Mouse (Mus musculus): Measurements from ENCODE around the gene Ddx56. TPM values are rescaled to one million over a fixed set of nuclear protein-coding genes. Genes with fewer than 3 reads are reported as not detected.

The Ddx56 gene
- total RNA-seq (2017) = 38.0 and 54.7 TPM in 2 replicates

GRCm38 (mm10) chr11:6267320-6268254 is at the start of gene Ddx56:
Gene Ddx56 (minus strand): TSS chr11:6267772.
- peak; percentile 98 to 99 for ATAC-seq (replicated peaks in 1 of 2; ENCODE audit: insufficient read depth in 1 of 2, low FRiP score in 2 of 2, low TSS enrichment in 1 of 2, low read depth in 1 of 2, poor library complexity in 2 of 2, severe bottlenecking in 2 of 2)

GRCm38 (mm10) chr11:6316821-6317220 is 49.2 kb upstream of the Ddx56 start:
- no peak for ATAC-seq (replicated peaks in 1 of 2; ENCODE audit: insufficient read depth in 1 of 2, low FRiP score in 2 of 2, low TSS enrichment in 1 of 2, low read depth in 1 of 2, poor library complexity in 2 of 2, severe bottlenecking in 2 of 2)

- peak in 1 of 2 experiments; percentile 42; a peak in 1 of 4 replicates for ATAC-seq (replicated peaks in 1 of 2; ENCODE audit: insufficient read depth in 1 of 2, low FRiP score in 2 of 2, low TSS enrichment in 1 of 2, low read depth in 1 of 2, poor library complexity in 2 of 2, severe bottlenecking in 2 of 2)
Observed at GRCm38 (mm10) chr11:6313874-6314406, 46.4 kb upstream of the Ddx56 start.

GRCm38 (mm10) chr11:6308181-6308580 is 40.6 kb upstream of the Ddx56 start:
- ATAC-seq (replicated peaks in 1 of 2; ENCODE audit: insufficient read depth in 1 of 2, low FRiP score in 2 of 2, low TSS enrichment in 1 of 2, low read depth in 1 of 2, poor library complexity in 2 of 2, severe bottlenecking in 2 of 2) = no peak

GRCm38 (mm10) chr11:6305943-6306430 is 38.4 kb upstream of the Ddx56 start:
- ATAC-seq (replicated peaks in 1 of 2; ENCODE audit: insufficient read depth in 1 of 2, low FRiP score in 2 of 2, low TSS enrichment in 1 of 2, low read depth in 1 of 2, poor library complexity in 2 of 2, severe bottlenecking in 2 of 2) = no peak

GRCm38 (mm10) chr11:6302793-6303192 is 35.2 kb upstream of the Ddx56 start:
- ATAC-seq (replicated peaks in 1 of 2; ENCODE audit: insufficient read depth in 1 of 2, low FRiP score in 2 of 2, low TSS enrichment in 1 of 2, low read depth in 1 of 2, poor library complexity in 2 of 2, severe bottlenecking in 2 of 2) = no peak

- ATAC-seq (replicated peaks in 1 of 2; ENCODE audit: insufficient read depth in 1 of 2, low FRiP score in 2 of 2, low TSS enrichment in 1 of 2, low read depth in 1 of 2, poor library complexity in 2 of 2, severe bottlenecking in 2 of 2) = peak; percentile 32 to 53; a peak in 1 of 4 replicates
Observed at GRCm38 (mm10) chr11:6299435-6299834, 31.9 kb upstream of the Ddx56 start.

GRCm38 (mm10) chr11:6296077-6296476 is 28.5 kb upstream of the Ddx56 start:
- ATAC-seq (replicated peaks in 1 of 2; ENCODE audit: insufficient read depth in 1 of 2, low FRiP score in 2 of 2, low TSS enrichment in 1 of 2, low read depth in 1 of 2, poor library complexity in 2 of 2, severe bottlenecking in 2 of 2) = no peak

GRCm38 (mm10) chr11:6294632-6295031 is 27.1 kb upstream of the Ddx56 start:
- ATAC-seq (replicated peaks in 1 of 2; ENCODE audit: insufficient read depth in 1 of 2, low FRiP score in 2 of 2, low TSS enrichment in 1 of 2, low read depth in 1 of 2, poor library complexity in 2 of 2, severe bottlenecking in 2 of 2) = no peak

GRCm38 (mm10) chr11:6293601-6294000 is 26.0 kb upstream of the Ddx56 start:
- no peak for ATAC-seq (replicated peaks in 1 of 2; ENCODE audit: insufficient read depth in 1 of 2, low FRiP score in 2 of 2, low TSS enrichment in 1 of 2, low read depth in 1 of 2, poor library complexity in 2 of 2, severe bottlenecking in 2 of 2)

GRCm38 (mm10) chr11:6292988-6293349 is 25.4 kb upstream of the Ddx56 start:
- no peak for ATAC-seq (replicated peaks in 1 of 2; ENCODE audit: insufficient read depth in 1 of 2, low FRiP score in 2 of 2, low TSS enrichment in 1 of 2, low read depth in 1 of 2, poor library complexity in 2 of 2, severe bottlenecking in 2 of 2)

- peak; percentile 13 to 61; a peak in 2 of 4 replicates for ATAC-seq (replicated peaks in 1 of 2; ENCODE audit: insufficient read depth in 1 of 2, low FRiP score in 2 of 2, low TSS enrichment in 1 of 2, low read depth in 1 of 2, poor library complexity in 2 of 2, severe bottlenecking in 2 of 2)
Observed at GRCm38 (mm10) chr11:6292116-6292987, 24.8 kb upstream of the Ddx56 start.

GRCm38 (mm10) chr11:6291401-6292115 is 24.0 kb upstream of the Ddx56 start, which contains the start of gene Ogdh:
Gene Ogdh (plus strand): TSS chr11:6291633.
- ATAC-seq (replicated peaks in 1 of 2; ENCODE audit: insufficient read depth in 1 of 2, low FRiP score in 2 of 2, low TSS enrichment in 1 of 2, low read depth in 1 of 2, poor library complexity in 2 of 2, severe bottlenecking in 2 of 2) = peak; percentile 93 to 95

- no peak for ATAC-seq (replicated peaks in 1 of 2; ENCODE audit: insufficient read depth in 1 of 2, low FRiP score in 2 of 2, low TSS enrichment in 1 of 2, low read depth in 1 of 2, poor library complexity in 2 of 2, severe bottlenecking in 2 of 2)
Observed at GRCm38 (mm10) chr11:6290883-6291282, 23.3 kb upstream of the Ddx56 start.

GRCm38 (mm10) chr11:6290138-6290537 is 22.6 kb upstream of the Ddx56 start:
- ATAC-seq (replicated peaks in 1 of 2; ENCODE audit: insufficient read depth in 1 of 2, low FRiP score in 2 of 2, low TSS enrichment in 1 of 2, low read depth in 1 of 2, poor library complexity in 2 of 2, severe bottlenecking in 2 of 2) = no peak

GRCm38 (mm10) chr11:6282940-6283339 is 15.4 kb upstream of the Ddx56 start:
- ATAC-seq (replicated peaks in 1 of 2; ENCODE audit: insufficient read depth in 1 of 2, low FRiP score in 2 of 2, low TSS enrichment in 1 of 2, low read depth in 1 of 2, poor library complexity in 2 of 2, severe bottlenecking in 2 of 2) = no peak

GRCm38 (mm10) chr11:6276466-6276865 is 8.9 kb upstream of the Ddx56 start:
- no peak for ATAC-seq (replicated peaks in 1 of 2; ENCODE audit: insufficient read depth in 1 of 2, low FRiP score in 2 of 2, low TSS enrichment in 1 of 2, low read depth in 1 of 2, poor library complexity in 2 of 2, severe bottlenecking in 2 of 2)
